8 mouse cellular contexts compared by ENCODE assay signal in genomic region chr19:15965082-15965481, GRCm38 (mm10). TPM values are rescaled to one million over a fixed set of nuclear protein-coding genes. Genes with fewer than 3 reads are reported as not detected.
DNase-seq lines count a peak whose midpoint lies in the region; ATAC-seq lines count a peak whose summit lies in the region.

No protein-coding gene starts in this region.

- H3K4me2 ChIP-seq in lung, embryonic 16.5 days (ENCODE audit: low read depth, low read length) = no peak overlapping the region

- DNase-seq in cerebellum, adult 18-20 months = peak; percentile 22 to 36
- no peak for DNase-seq in cerebellum, adult 11 months
- peak; percentile 18 for DNase-seq in urinary bladder, postnatal 25 days (ENCODE audit: low spot score)
- no peak for DNase-seq in urinary bladder, postnatal 10 days (ENCODE audit: low spot score)
- DNase-seq in kidney, adult 9 months = peak; percentile 69
- peak; percentile 84 for DNase-seq in retina, postnatal 1 day

- no peak overlapping the region for H3K27ac ChIP-seq in lung, embryonic 16.5 days (ENCODE audit: low read length)

- H3K27me3 ChIP-seq in lung, embryonic 16.5 days (ENCODE audit: control insufficient read depth, insufficient read depth, low read depth, low read length) = no peaks in the 10 kb centered on the region

- peak; percentile 88 for ATAC-seq in granulocyte monocyte progenitor cell, adult 5-6 weeks (replicated peaks; ENCODE audit: poor library complexity, severe bottlenecking)
- peak; percentile 77 for ATAC-seq in lung, embryonic 16.5 days (ENCODE audit: low read depth)

- no peaks in the 10 kb centered on the region for H3K4me1 ChIP-seq in lung, embryonic 16.5 days (replicated peaks; ENCODE audit: control insufficient read depth, insufficient read depth, low read length)

- no peaks in the 10 kb centered on the region for H3K9me3 ChIP-seq in lung, embryonic 16.5 days (ENCODE audit: control insufficient read depth, low read length)

- no peak overlapping the region for H3K9ac ChIP-seq in lung, embryonic 16.5 days (ENCODE audit: low read length)

- WGBS in lung, embryonic 16.5 days = 38% methylated on average over 3 of the region's 3 CpGs

- H3K36me3 ChIP-seq in lung, embryonic 16.5 days (ENCODE audit: control insufficient read depth, insufficient read depth, low read length) = peaks cover 12% of the 10 kb centered on the region

- H3K4me3 ChIP-seq in lung, embryonic 16.5 days (ENCODE audit: low read length) = no peak overlapping the region

RNA-seq across cellular contexts. Expression of gene Psat1, which starts 17.9 kb away (rescaled TPM):
- 91.8 and 95.8 TPM in 2 replicates for total RNA-seq in granulocyte monocyte progenitor cell, adult 5-6 weeks (2014; fragmentation: Nextera tagmentation)
- 104 and 128 TPM in 2 replicates for total RNA-seq in granulocyte monocyte progenitor cell, adult 5-6 weeks (2017)
- polyA plus RNA-seq in lung, embryonic 16.5 days (2015; fragmentation: Nextera tagmentation; extraction: Ambion mirVana) = 148 and 159 TPM in 2 replicates

RNA-seq across cellular contexts. Expression of gene Cep78, which starts 19.7 kb away (rescaled TPM):
- 14.8 and 23.3 TPM in 2 replicates for total RNA-seq in granulocyte monocyte progenitor cell, adult 5-6 weeks (2014; fragmentation: Nextera tagmentation)
- total RNA-seq in granulocyte monocyte progenitor cell, adult 5-6 weeks (2017) = 23.0 and 27.9 TPM in 2 replicates
- 24.5 and 26.1 TPM in 2 replicates for polyA plus RNA-seq in lung, embryonic 16.5 days (2015; fragmentation: Nextera tagmentation; extraction: Ambion mirVana)

Comparison
In these comparisons a context has a peak if more than half of its experiments do, and no peak if none do; other contexts are left out.
1. DNase-seq: peak in cerebellum, adult 18-20 months (2 of 2), urinary bladder, postnatal 25 days (single experiment), kidney, adult 9 months (single experiment) and retina, postnatal 1 day (single experiment); none in cerebellum, adult 11 months (single experiment) and urinary bladder, postnatal 10 days (single experiment).